Mouse (Mus musculus): ENCODE results near the gene Ano2. TPM values are rescaled to one million over a fixed set of nuclear protein-coding genes. Genes with fewer than 3 reads are reported as not detected.
A peak's percentile ranks its signal among the peaks of the same experiment; 100 is the strongest.

The Ano2 gene
- 0.82 and 1.0 TPM in 2 replicates for polyA plus RNA-seq (2015; fragmentation: Nextera tagmentation; extraction: Ambion mirVana)

DNA sequence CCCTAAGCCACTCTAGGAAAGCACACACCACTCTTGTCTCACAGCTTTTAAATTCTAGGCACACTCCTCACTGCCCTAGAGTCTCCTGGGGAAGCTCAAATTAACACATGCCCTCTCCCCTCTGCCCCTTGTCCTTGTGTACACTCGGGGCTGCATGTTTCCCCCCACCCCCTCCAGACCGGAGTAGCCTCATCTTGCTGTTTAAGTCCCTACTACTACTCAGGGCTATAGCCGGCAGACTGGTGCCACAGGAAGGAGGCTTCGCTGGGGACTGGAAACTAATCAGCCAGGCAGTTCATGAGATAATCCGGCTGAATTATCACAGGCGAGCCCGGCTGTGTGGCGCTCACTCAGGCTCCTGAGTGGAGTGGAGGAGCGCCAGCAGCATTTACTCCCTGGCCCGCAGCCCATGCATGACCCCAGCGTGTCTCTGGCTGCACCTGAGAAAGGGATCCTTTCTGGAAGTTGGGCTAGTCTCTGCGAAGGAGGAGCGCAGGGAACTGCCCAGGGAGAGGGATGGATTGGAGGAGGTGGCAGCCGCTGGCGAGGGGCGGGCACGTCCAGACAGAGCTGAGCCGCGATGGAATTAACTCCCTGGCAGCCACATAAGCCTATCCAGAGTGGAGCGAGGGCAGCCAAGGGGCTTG lies at the start of gene Ano2:
Ano2 (plus strand) TSS at position 363 of the 647 bp plus-strand sequence.
- Histone ChIP-seq H3K4me1 (replicated peaks) (peaks cover 3% of the 10 kb centered on the region; the same call in 1 of the 2 replicates), H3K27ac (no peak within 1 kb of the TSS), H3K27me3 (replicated peaks) (peaks cover 6% of the 10 kb centered on the region; the same call in 1 of the 2 replicates), H3K4me2 (replicated peaks) (peak within 1 kb of the TSS; percentile 57), H3K9me3 (no peaks in the 10 kb centered on the region), H3K36me3 (no peaks in the 10 kb centered on the region), H3K4me3 (replicated peaks) (0 out of 2 replicates have a peak within 1 kb of the TSS, but pooled peaks have one; percentile 14), H3K9ac (no peak within 1 kb of the TSS)
- ATAC-seq: 0 out of 2 replicates have a peak, but pooled peaks have one; percentile 15
- WGBS: 2% methylated on average over 20 of the region's 20 CpGs

DNA sequence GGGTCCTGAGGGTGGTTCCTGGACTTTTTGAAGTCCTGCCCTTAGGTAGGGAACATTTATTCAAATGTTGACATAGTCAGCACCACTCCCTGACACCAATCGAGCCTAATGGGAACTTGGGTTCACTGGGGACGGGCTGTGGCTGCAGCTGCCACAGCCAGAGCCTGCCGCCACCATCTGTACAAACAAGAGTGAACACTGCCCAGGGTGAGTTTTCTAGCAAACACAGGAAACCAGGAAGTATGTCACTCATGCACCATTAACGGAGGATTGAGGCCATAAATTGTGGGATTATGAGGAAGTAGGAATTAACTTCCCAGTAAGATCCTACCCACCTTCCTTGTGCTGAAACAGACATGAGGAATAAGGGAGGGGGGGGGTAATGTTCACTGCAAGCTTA lies 49.7 kb upstream of the Ano2 start:
- Histone ChIP-seq H3K36me3 (no peaks in the 10 kb centered on the region), H3K27ac (no peak overlapping the region), H3K27me3 (replicated peaks) (no peaks in the 10 kb centered on the region), H3K4me2 (replicated peaks) (no peak overlapping the region), H3K9me3 (no peaks in the 10 kb centered on the region), H3K4me1 (replicated peaks) (no peaks in the 10 kb centered on the region), H3K9ac (no peak overlapping the region), H3K4me3 (replicated peaks) (no peak overlapping the region)
- ATAC-seq: peak; percentile 76
- WGBS: 46% methylated on average over 4 of the region's 4 CpGs

DNA sequence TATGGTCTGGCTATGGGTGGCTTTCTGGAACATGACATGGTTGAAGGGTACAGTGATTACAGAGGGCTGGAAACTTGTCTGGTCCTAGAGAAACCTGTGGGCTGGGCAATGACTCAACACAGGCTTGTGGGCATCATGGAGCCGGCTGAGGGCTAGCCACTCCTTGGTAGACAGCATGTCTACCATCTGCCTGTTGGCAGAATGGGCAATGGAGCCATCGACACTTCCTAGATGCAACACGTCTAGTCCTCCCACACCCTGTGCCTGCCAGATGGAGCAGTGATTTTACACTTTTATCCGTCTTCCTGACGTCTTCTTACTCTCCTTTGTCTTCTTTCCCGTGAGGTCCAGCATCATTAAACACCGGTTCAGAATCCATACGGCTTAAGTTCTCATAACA lies 49.1 kb upstream of the Ano2 start:
- WGBS: 78% methylated on average over 8 of the region's 8 CpGs

DNA sequence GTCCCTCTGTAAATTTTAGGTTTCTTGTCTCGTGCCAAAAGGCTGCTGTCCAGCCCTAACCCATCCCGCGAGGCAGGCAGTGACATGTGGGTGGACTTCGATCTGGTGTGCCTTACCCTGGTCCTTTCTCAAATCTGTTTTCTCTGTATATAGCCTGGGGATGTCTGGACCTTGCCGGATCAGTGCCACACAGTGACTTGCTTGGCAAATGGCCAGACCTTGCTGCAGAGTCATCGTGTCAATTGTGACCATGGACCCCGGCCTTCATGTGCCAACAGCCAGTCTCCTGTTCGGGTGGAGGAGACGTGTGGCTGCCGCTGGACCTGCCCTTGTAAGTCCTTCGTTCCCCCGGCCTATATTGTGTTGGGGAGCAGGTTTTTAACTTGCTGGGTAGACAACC lies 41.3 kb upstream of the Ano2 start:
- H3K4me3 ChIP-seq (replicated peaks): no peak overlapping the region
- no peak overlapping the region for H3K9ac ChIP-seq
- no peaks in the 10 kb centered on the region for H3K36me3 ChIP-seq
- no peak overlapping the region for H3K4me2 ChIP-seq (replicated peaks)
- no peaks in the 10 kb centered on the region for H3K4me1 ChIP-seq (replicated peaks)
- no peak overlapping the region for H3K27ac ChIP-seq
- 72% methylated on average over 12 of the region's 12 CpGs for WGBS
- ATAC-seq: no peak
- H3K9me3 ChIP-seq: no peaks in the 10 kb centered on the region
- H3K27me3 ChIP-seq (replicated peaks): no peaks in the 10 kb centered on the region

More for the DNA sequence above, 49.1 kb upstream of the Ano2 start:
- no peak overlapping the region for H3K9ac ChIP-seq
- no peaks in the 10 kb centered on the region for H3K36me3 ChIP-seq
- H3K4me1 ChIP-seq (replicated peaks): no peaks in the 10 kb centered on the region
- H3K9me3 ChIP-seq: no peaks in the 10 kb centered on the region
- H3K27ac ChIP-seq: no peak overlapping the region
- no peak overlapping the region for H3K4me2 ChIP-seq (replicated peaks)
- no peaks in the 10 kb centered on the region for H3K27me3 ChIP-seq (replicated peaks)
- ATAC-seq: no peak
- H3K4me3 ChIP-seq (replicated peaks): no peak overlapping the region

DNA sequence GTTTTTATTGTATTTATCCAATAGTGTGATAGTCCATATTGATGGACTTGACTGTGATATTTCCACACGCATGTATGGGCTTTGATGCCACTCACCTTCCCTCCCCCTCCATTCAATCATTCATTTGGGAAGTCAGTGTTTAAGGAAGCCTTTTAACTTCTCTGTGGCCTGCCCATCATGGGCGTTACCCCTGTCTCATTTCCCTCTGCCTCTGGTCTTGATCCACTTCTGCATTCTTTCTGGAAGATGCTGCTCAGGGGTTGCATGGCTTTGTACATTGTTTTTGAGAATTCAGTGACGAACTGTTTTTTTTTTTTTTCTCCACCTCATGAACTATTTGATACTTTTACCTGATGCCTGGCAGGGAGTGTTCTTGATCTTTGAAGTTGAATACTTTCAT lies 38.9 kb upstream of the Ano2 start:
- no peak overlapping the region for H3K4me2 ChIP-seq (replicated peaks)
- H3K9me3 ChIP-seq: no peaks in the 10 kb centered on the region
- no peak for ATAC-seq
- H3K9ac ChIP-seq: no peak overlapping the region
- WGBS: 65% methylated on average over 3 of the region's 3 CpGs
- H3K27me3 ChIP-seq (replicated peaks): no peaks in the 10 kb centered on the region
- no peaks in the 10 kb centered on the region for H3K4me1 ChIP-seq (replicated peaks)
- H3K36me3 ChIP-seq: no peaks in the 10 kb centered on the region
- no peak overlapping the region for H3K27ac ChIP-seq
- no peak overlapping the region for H3K4me3 ChIP-seq (replicated peaks)

DNA sequence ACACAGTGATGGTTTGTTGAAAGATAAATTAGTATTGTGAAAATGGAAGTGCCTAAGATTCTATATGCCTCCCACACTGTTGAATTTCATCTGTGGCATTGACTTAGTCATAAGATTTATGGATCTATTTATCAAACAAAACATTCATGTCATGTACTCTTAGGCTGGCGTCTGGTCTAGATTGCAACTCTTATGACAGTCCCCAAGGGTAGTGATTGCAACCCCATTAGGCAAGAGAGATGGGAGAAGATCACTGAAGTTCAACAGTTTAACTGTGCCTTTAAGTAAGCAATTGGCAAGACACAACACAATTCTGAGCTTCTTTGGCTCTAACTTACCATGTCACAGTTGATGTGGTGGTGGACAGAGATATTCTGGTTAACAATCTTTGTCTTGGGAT lies 36.8 kb upstream of the Ano2 start:
- WGBS: 54% methylated on average over 1 of the region's 1 CpGs
- Histone ChIP-seq H3K27me3 (replicated peaks) (no peaks in the 10 kb centered on the region), H3K9me3 (no peaks in the 10 kb centered on the region), H3K4me3 (replicated peaks) (no peak overlapping the region), H3K27ac (no peak overlapping the region), H3K4me1 (replicated peaks) (no peaks in the 10 kb centered on the region), H3K9ac (no peak overlapping the region), H3K4me2 (replicated peaks) (no peak overlapping the region), H3K36me3 (no peaks in the 10 kb centered on the region)
- no peak for ATAC-seq

DNA sequence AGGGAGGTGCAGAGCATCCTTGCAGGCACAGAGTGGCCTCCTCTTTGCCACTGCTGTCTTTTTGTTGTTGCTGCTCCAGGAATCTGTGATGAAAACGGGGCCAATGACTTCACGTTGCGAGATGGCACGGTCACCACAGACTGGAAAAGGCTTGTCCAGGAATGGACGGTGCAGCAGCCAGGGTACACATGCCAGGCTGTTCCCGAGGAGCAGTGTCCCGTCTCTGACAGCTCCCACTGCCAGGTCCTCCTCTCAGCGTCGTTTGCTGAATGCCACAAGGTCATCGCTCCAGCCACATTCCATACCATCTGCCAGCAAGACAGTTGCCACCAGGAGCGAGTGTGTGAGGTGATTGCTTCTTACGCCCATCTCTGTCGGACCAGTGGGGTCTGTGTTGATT lies 33.3 kb upstream of the Ano2 start:
- Histone ChIP-seq H3K9me3 (no peaks in the 10 kb centered on the region), H3K27me3 (replicated peaks) (no peaks in the 10 kb centered on the region), H3K4me2 (replicated peaks) (no peak overlapping the region), H3K27ac (no peak overlapping the region), H3K4me1 (replicated peaks) (no peaks in the 10 kb centered on the region), H3K4me3 (replicated peaks) (no peak overlapping the region), H3K36me3 (no peaks in the 10 kb centered on the region), H3K9ac (no peak overlapping the region)
- ATAC-seq: no peak
- 84% methylated on average over 13 of the region's 13 CpGs for WGBS

DNA sequence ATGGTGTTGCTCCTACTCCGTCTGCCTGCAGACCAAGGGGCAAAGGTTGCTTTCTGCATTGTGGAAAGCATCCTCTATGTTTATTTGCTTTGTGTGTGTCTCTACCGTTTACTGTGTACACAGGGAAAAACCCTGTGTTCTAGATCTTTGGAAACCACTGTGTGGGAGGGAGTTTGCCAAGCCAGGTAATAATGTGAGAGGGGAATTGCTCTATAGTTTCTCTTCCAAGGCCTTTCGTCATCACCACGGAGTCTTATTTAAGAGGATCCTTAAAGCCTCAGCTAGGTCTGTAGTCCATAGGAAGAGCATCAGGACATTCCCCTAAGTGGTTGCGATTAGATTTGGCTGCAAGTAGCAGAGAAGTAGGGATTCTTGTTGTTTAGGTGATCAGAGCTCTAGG lies 32.3 kb upstream of the Ano2 start:
- H3K27ac ChIP-seq: no peak overlapping the region
- no peak overlapping the region for H3K9ac ChIP-seq
- H3K9me3 ChIP-seq: no peaks in the 10 kb centered on the region
- H3K27me3 ChIP-seq (replicated peaks): no peaks in the 10 kb centered on the region
- no peak overlapping the region for H3K4me3 ChIP-seq (replicated peaks)
- no peaks in the 10 kb centered on the region for H3K4me1 ChIP-seq (replicated peaks)
- no peak for ATAC-seq
- H3K36me3 ChIP-seq: no peaks in the 10 kb centered on the region
- no peak overlapping the region for H3K4me2 ChIP-seq (replicated peaks)
- WGBS: 73% methylated on average over 5 of the region's 5 CpGs

DNA sequence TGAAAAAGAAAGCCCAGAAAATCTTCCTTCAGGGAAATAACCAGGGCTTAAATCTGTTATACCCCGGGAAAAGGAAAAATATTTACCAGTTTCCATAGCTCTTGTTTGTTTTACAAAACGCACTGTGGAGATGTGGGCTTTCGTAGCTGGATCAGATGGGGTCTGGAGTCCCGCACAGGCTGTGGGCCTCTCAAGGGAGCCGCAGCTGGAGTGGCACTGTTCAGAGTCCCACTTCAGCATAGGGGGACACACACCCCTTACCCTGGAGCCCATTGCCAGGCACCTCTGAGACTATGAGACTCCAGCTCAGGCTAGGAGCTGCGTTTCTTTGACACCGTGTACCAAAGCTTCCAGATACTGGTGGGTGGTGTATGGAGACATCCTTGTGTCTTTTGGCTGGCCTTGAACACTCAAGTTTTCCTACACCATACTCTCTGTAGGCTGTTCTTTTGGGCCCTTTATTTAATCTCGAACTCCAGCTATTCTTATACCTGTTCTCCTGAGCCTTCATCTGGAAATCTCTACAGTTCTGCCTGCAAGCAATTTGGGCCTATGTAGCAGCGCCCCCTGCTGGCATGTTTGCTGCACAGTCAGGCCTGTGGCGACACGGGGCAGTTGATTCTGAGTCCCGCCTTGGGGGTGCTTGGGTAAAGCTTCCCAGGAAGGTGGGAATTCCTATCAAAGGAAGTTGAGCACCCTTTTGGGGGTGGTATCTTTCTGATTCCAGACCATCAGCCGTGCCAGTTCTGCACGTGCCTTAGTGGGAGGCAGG lies 28.9 kb upstream of the Ano2 start:
- no peaks in the 10 kb centered on the region for H3K36me3 ChIP-seq
- H3K4me1 ChIP-seq (replicated peaks): no peaks in the 10 kb centered on the region
- WGBS: 43% methylated on average over 14 of the region's 14 CpGs
- H3K4me2 ChIP-seq (replicated peaks): no peak overlapping the region
- no peak overlapping the region for H3K27ac ChIP-seq
- ATAC-seq: peak; percentile 61; the same call in 1 of the 2 replicates
- H3K9ac ChIP-seq: no peak overlapping the region
- no peaks in the 10 kb centered on the region for H3K9me3 ChIP-seq
- H3K27me3 ChIP-seq (replicated peaks): no peaks in the 10 kb centered on the region
- H3K4me3 ChIP-seq (replicated peaks): no peak overlapping the region

DNA sequence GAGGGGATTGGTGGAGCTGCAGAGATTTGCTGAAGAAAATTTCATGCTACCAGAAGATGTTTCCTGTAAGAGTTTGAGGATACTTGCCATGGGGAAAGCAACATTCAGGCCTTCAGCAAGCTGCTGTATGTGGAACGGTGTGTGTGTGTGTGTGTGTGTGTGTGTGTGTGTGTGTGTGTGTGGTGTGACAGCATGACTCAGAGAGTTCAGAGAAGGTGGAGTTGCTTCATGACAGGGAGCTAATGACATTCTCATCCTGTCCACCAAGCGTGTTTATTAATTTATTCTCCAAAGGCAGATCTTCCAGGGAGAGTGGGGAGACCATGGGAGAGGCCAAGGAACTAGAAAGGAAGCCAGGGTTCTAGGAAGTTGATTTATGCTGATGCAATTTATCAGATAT lies 26.3 kb upstream of the Ano2 start:
- 84% methylated on average over 2 of the region's 2 CpGs for WGBS
- Histone ChIP-seq H3K36me3 (no peaks in the 10 kb centered on the region), H3K9ac (no peak overlapping the region), H3K4me1 (replicated peaks) (no peaks in the 10 kb centered on the region), H3K27me3 (replicated peaks) (no peaks in the 10 kb centered on the region), H3K4me2 (replicated peaks) (no peak overlapping the region), H3K4me3 (replicated peaks) (no peak overlapping the region), H3K9me3 (no peaks in the 10 kb centered on the region), H3K27ac (no peak overlapping the region)
- no peak for ATAC-seq

DNA sequence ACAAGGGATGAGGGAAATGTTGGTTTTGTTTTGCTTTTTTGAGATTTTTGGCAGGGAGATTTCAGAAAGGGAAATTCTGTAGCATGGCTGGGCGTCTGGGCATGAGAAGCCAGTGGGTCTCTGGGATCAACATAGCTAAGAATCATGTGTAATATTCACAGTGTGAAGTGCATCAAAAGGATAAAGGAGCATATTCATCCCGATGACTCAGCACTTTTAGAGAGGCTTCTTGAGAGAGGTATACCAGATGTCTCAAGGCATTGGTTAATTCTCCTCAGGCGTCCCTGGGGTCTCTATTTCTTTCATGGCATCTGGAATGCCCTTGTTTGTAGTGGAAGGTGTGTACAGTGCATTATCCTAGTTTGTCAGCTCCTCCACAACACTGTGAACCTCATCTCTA lies 18.4 kb upstream of the Ano2 start:
- Histone ChIP-seq H3K27me3 (replicated peaks) (no peaks in the 10 kb centered on the region), H3K4me3 (replicated peaks) (no peak overlapping the region), H3K27ac (no peak overlapping the region), H3K36me3 (no peaks in the 10 kb centered on the region), H3K9ac (no peak overlapping the region), H3K9me3 (no peaks in the 10 kb centered on the region), H3K4me1 (replicated peaks) (no peaks in the 10 kb centered on the region), H3K4me2 (replicated peaks) (no peak overlapping the region)
- WGBS: 89% methylated on average over 3 of the region's 3 CpGs
- ATAC-seq: no peak

DNA sequence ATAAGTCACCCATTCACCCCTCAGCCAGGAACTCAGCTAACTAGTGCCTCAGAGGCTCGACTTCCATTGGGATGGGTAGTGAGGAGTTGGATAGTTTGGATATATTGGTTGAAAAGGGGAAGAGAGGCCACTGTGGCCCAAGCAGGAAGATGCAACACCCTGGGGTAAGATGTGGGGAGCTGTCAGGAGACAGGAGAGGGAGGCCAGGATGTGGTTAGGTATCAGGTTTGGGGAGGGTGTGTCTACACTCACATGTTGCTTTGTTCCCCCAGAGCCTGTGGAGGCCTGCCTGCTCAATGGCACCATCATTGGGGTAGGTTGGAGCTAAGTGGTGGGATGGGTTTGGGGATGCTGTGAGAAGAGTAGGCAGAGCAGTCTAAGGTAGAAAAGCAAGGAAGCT lies 11.7 kb upstream of the Ano2 start:
- Histone ChIP-seq H3K4me1 (replicated peaks) (no peaks in the 10 kb centered on the region), H3K9ac (no peak overlapping the region), H3K9me3 (no peaks in the 10 kb centered on the region), H3K27me3 (replicated peaks) (no peaks in the 10 kb centered on the region; the same call in 1 of the 2 replicates), H3K36me3 (no peaks in the 10 kb centered on the region), H3K4me3 (replicated peaks) (no peak overlapping the region), H3K4me2 (replicated peaks) (no peak overlapping the region), H3K27ac (no peak overlapping the region)
- 69% methylated on average over 1 of the region's 1 CpGs for WGBS
- no peak for ATAC-seq

DNA sequence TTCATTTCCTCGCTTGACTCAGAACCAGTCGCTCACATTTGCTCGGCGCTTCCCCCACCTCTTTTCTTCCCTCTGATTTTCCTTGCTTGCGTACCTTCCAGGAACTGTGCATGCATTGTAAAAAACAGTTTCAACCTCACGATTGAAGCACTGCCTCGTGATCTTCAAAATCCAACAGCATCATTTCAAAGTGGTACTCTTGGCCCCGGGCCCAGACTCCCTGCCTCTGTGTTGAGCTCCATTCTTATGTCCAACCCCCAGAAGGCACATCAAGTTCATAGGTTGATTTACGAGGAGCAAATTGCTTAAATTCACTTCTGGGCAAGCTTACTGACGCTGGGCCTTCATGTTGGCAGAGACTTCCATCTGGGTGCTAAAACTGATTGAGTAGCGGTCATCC lies 9.6 kb upstream of the Ano2 start:
- no peak overlapping the region for H3K4me3 ChIP-seq (replicated peaks)
- H3K4me2 ChIP-seq (replicated peaks): no peak overlapping the region
- no peak overlapping the region for H3K9ac ChIP-seq
- no peaks in the 10 kb centered on the region for H3K36me3 ChIP-seq
- no peaks in the 10 kb centered on the region for H3K4me1 ChIP-seq (replicated peaks)
- 73% methylated on average over 11 of the region's 11 CpGs for WGBS
- H3K27me3 ChIP-seq (replicated peaks): no peaks in the 10 kb centered on the region; the same call in 1 of the 2 replicates
- H3K9me3 ChIP-seq: no peaks in the 10 kb centered on the region
- no peak for ATAC-seq
- H3K27ac ChIP-seq: no peak overlapping the region

All from intestine, embryonic 15.5 days (tissue).